Mouse (Mus musculus): ENCODE measurements around the gene Pilra.

Gene Pilra

DNA sequence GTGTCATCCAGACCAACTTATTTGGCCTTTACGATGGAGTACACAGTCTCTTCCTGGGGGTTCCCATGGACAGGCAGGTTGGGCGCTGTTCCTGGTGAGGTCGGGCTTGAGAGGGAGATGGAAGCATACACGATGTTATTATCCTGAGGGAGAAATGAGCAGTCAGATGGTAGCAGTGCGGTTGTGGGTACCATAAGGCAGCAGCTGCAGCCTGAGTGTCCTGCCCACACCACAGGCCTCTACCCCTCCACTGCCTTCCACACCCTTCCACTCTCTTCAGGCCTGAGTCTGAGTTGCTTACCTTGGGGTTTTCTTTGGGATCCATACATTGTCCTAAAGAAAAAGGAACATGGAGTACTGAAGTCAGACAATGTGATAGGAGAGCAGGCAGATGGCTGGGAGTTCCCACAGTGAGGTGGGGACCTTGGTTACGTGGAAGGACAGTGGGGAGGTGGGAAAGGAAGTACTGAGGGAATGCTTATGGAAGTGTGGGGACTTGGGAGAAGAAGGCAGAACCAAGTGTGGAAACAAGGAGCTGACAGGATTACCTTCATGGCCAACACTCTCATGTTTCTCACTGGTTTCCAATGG lies 12.5 kb downstream of the Pilra start:
- DNase-seq (ENCODE audit: low spot score) = no peak

DNA sequence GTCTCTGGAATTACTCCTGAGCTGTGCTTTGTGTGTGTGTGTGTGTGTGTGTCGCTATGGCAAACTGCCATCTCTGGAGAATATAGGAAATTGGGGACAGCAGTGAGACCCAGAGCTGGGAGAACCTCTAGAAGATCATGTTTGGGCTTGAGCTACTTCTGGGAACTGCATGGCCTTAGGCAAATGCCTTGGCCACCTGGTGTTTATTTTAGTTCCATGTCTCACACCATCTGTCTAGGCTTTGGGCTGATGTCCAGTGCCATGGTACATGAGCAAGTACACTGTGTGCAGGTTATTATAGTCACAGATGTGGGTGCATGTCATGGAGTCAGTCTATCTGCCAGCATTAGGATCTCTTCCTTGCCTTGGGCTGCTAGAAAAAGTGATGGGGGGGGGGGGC lies 13.5 kb downstream of the Pilra start:
- DNase-seq (ENCODE audit: low spot score) = no peak

DNA sequence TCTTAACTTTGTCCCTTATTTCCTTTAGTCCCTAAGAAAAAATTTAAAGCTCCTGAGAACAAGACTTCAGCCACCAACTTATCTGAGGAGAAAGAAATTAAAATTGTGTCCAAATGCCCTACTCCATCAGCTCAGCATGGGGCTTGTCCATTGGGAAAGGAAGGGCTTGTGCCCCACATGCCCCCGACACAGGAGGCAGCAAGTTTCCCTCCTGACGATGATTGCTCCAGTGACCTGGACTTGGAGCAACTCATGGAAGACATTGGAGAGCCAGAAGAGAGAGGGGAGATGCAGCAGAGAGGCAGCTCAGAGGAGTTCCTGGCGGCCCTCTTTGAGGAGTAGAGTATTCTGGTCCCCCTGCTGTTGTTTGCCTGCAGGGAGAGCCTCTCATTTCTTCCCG lies 14.0 kb downstream of the Pilra start:
- no peak for DNase-seq (ENCODE audit: low spot score)

DNA sequence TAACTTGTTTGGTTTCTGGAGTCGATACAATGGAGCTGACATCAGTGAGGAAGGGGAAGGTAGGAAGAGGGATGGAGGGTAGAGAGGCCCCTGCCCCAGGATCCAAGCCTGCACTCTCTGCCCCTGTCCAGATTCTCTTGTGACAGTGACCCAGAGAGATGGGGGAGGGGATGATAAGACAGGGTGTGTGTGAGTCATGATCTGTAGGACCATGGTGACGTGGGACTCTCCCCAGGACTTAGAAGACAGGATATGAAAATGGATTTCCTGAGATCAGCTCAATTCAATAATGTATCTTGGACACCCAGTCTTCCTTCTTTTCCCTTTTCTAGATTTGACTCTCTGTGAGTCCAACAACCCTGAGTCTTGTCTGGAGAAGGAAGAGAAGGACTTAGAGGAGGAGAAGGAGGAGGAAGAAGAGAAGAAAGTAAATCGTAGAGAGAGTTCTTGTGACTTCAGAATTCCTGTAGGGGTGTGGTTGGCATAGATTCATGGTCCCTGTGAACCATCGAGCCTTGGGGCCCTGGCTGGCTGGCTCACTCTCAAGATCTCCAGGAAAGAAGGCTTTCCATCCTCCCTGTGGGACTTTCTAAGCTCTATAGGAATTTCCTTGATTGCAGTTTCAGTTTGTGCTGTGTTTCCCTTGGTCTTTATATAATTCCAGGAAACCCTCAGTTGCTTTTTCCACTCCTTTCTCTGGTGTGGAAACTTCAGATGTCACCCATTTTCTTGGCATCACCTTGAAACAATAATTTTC lies 18.4 kb downstream of the Pilra start:
- DNase-seq (ENCODE audit: low spot score) = no peak

DNA sequence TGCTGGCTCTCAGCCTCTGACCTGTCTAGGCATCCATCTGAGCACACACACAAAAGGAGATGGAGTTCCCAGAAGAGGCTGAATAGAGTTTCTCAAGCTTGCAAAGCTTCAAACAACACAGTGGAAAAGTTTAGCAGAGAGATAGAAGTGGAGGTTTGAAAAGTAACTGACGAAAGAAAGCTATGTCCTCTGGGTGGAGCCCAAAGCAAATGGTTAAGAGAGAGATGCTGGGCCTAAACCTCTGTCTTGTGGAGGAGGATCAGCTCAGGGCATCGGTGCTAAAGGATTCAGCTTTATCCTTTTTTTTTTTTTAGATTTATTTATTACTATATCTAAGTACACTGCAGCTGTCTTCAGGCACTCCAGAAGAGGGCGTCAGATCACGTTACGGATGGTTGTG lies 27.8 kb downstream of the Pilra start:
- DNase-seq (ENCODE audit: low spot score) = no peak

DNA sequence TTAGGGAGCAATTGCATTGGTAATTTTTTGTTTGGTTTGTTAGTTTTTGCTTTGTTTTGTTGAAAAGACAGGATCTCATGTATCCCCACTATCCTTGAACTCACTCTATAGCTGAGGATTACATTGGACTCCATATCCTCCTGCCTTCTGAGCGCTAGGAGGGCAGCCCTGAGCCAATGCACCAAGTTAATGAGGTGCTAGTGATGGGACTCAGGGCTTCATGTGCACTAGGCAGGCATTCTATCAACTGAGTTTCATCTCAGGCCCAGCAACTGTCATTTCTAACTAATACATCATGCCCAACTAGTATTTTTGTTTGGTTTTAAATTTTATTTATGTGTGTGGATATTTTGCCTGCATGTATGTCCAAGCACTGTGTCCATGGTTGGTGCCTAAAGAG lies 29.9 kb downstream of the Pilra start:
- DNase-seq (ENCODE audit: low spot score) = no peak

DNA sequence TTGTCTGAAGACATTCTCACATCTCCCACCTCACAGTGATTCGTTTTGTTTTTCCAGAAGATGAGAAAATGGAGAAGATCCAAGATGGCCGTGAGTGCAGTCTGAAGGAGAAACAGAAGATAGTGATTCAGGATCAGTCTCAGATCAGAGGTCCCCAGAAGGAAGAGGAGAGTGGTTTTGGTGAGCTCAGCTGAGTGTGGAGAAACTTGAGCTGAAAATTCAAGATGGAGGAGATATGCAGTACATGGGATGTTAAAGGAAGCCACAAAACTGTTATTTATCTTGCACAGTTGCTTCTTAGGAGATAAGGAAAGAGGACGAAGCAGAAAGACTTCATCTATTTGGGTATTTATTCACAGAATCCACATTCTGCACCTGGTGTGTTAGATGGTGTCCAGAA lies 35.2 kb downstream of the Pilra start:
- DNase-seq (ENCODE audit: low spot score) = no peak

DNA sequence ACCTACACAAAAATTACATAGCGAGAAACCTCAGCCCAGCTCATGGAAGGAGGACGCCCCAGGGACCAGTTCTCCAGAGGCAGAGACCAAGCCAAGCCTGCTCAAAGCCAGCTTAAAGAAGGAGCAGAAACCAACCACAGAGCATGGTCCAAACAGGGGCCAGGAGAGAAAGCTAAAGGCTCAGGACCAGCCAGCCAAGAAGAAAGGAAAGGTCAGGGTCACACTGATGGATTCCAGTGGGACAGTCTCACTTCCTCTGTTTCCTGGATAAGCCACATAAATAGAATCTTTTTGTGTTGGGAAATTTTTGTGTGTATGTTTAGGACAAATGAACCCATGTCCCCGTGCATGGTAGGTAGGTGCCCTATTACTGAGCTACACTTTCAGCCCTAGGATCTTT lies 39.5 kb downstream of the Pilra start:
- DNase-seq (ENCODE audit: low spot score) = no peak

DNA sequence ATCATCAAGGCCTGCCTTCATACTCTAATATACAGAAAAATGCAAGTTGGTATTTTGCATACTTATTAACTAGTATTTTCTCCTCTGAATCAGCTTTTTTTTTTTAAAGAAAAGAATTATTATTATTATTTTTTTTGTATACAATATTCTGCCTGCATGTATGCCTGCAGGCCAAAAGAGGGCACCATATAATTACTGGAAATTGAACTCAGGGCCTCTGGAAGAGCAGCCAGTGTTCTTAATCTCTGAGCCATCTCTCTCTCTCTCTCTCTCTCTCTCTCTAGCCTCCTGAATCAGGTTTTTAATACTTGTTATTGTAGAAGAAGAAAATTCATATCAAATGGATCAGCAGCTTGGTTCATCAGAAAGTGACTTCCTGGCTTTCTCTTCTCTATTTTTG lies 44.5 kb downstream of the Pilra start:
- no peak for DNase-seq (ENCODE audit: low spot score)

DNA sequence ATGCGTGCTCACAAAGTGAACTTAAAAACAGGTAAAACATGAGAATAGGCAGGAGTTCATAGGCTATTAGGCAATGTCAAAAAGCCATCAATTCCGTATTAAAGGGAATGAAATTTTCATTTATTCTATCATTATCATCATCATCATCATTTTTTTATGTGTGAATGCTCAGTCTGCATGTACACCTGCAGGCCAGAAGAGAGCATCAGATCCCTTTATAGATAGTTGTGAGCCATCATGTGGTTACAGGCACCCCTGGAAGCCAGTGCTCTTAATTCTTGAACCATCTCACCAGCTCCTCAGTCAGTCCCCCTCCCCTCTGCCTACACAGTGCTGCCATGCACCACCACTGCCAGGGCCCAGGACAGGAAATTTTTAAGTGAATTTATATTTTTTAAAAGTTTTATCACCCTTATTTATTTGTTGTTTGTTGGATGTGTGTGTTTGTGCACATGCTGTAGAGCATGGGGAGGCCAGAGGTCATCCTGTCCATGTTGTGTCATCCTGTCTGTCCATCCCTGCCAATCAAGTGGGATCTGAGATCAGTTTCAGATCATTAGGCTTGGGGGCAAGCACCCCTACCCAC lies 47.0 kb downstream of the Pilra start:
- DNase-seq (ENCODE audit: low spot score) = no peak

DNA sequence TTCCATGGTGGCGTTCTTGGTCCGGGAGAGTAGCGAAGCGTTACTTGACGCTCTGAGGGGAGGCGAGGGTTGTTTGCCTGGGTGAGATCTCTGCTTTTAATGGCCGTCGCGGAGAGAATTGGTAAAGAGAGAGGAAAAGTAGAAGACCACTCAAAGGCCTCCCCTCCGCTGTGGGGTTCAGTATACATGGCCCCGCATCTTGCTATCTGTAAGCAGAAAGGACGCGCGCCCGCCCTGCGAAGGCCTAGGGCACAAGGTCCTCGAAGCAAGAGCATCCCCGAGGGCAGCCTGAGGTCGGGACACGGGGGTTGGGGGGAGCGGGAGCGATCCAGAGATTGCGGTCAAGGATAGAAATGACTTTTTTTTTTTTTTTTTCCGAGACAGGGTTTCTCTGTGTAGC lies 47.9 kb downstream of the Pilra start:
- peak; percentile 72 for DNase-seq (ENCODE audit: low spot score)

DNA sequence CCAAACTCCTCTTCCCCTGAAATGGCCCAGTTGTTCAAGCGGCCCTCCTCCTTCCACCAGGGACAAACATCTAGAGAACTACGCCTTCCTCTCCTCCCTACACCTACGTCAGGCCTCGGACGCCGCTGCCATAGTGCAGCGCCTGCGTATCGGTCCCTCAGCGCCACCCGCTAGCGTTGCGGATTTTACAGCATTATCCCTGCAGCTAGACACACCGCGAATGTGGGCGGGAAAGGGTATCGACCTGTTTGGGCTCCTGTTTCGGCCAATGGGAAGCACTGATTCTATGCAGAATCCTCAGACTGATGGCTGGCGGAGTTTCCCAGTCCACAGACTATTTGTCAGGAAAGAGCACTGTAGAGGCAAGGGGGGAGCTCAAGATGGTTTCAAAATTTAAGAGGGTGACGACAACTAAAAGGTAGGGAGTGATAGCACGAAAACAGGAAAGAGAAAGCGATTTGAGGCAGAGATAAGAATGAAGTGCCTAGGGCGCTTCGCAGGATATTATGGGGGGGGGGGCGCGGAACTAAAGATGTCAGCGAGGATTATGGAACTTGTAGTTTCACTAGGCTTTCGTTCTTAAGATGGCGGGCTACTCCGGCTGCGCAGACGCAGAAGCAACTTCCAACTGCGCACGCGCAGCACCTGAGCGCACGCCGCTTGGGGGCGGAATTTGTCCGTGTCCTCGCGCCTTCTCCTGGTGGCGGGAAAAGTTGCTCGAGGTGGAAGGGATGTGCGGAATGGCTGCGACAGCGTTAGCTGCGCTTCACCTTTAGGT lies 48.7 kb downstream of the Pilra start, which contains the start of the genes Mepce and Zcwpw1:
Mepce (minus strand) TSS at position 505 of the 778 bp plus-strand sequence.
Zcwpw1 (plus strand) TSS at position 648 of the 778 bp plus-strand sequence.
- peak; percentile 96 for DNase-seq (ENCODE audit: low spot score)

DNA sequence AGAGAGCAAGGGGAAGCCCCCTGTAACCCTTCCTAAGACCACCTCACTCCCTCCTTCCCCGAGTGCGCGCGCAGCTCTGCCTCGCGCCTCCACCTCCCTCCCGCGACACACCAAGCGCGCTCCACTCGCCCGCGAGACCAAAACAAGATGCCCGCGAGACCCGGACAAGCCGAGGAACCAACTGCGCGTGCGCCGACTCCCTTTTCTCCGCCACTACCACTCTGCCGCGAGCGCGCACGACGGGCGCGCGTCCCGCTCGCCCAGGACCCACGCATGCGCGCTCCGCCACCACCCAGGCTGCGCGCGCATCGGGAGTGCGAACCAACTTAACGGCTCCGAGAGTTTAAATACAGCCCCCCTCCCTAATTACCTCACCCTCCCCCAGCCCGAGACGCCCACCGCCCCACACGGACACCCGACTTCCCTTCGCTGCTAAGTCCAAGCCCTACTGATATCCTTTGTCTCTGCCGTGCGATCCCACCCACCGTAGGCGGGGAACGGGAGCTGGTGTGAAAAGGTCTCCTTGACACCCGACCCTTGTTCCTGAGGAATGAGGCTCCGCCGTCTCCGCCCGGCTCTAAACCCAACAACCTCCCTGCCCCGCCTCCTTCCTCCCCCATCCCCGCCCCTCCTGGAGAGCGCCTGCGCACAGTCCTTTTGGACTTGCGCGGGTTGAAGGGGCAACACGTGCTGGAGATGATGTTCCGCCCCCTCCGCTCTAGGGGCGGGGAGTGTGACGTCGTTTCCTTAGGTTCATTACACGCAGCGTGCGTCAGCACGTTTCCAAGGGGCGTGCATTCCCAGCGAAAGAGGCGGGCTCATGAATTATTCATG lies 49.8 kb downstream of the Pilra start:
- peak; percentile 99 for DNase-seq (ENCODE audit: low spot score)

DNA sequence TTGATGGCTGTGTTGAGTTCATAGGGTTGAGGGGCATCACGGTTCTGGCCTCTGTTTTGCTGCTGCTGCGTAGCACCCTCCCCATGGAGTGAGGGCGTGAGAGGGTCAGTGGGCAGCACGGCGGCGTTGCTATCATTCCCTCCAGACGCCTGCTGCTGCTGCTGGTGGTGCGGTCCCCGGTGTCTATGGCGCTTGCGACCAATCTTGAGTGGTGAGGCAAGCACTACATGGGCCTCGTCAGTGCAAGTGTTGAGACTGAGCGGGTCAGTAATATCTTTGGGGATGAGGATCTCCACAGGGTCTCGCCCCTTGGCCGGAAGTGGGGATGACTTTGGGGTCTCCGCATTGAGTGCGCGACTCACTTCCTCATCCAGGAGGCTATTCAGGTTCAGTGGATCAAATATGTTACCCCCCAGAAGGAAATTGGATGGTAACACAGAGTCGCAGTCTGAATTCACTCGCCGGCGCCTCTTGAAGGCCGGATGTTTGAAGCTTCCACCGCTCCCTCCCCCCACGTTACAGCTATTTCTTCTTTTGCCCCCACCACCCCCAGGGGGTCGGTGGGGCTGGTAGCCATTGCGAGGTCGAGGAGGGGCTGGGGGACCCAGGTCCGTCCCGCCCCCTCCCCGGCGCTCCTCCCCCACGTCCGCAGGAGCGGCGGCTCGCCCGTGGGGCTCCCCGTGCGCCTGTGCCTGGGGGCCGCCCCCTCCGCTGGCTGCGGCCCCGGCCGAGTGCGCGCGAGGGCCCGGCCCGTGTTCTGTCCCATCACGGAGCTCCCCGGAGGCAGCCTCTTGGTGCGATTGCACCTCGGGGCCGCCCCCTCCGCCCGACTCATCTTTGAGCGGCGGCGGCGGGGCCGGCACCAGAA lies 50.7 kb downstream of the Pilra start:
- no peak for DNase-seq (ENCODE audit: low spot score)

DNA sequence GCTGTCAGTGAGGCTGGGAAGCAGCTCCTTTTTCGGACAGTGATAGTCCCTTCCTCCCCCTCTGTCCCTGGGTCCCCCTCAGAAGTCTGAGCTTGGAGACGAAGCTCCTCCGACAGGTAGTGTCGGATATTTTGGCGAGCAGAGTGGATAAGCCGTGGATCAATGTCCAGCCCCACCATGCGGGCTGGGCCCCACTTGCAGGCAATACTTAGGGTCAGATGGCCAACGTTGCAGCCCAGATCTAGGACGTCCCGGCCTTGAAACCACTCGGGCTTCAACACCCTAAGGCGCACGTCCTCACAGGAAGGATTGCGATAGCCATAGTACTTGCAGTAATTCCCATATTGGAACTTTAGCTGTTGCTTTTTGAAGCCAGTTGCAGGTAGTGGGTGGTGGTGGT lies 51.5 kb downstream of the Pilra start:
- no peak for DNase-seq (ENCODE audit: low spot score)

DNA sequence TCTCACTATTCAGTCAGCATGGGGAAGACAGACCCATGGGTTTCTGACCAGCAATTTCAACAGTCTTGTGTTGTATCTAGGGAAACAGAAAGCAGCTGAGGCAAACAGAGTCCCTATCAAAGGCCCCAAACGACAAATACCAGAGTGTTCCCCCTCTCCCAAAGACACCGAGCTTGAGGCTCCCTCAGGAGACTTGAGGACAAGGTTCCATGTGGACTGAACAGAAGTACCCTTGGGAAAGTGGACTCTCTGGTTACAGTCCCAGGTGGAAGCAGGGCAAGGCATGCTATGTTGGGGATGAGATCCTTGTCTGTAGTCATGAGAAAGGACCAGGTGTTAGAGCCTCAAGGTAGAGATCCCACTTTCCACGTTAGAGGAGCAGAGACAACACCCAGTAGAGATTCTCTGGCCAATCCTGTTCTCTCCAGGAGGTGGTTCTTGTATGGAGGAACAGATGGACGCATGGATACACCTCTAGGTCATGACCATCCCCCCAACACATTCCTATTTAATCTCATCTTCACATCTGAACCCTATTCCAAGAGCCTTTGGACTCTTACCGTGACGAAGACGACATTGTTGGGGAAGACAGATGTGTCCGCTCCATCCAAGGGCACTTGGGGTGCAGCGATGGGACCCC lies 52.1 kb downstream of the Pilra start:
- no peak for DNase-seq (ENCODE audit: low spot score)

DNA sequence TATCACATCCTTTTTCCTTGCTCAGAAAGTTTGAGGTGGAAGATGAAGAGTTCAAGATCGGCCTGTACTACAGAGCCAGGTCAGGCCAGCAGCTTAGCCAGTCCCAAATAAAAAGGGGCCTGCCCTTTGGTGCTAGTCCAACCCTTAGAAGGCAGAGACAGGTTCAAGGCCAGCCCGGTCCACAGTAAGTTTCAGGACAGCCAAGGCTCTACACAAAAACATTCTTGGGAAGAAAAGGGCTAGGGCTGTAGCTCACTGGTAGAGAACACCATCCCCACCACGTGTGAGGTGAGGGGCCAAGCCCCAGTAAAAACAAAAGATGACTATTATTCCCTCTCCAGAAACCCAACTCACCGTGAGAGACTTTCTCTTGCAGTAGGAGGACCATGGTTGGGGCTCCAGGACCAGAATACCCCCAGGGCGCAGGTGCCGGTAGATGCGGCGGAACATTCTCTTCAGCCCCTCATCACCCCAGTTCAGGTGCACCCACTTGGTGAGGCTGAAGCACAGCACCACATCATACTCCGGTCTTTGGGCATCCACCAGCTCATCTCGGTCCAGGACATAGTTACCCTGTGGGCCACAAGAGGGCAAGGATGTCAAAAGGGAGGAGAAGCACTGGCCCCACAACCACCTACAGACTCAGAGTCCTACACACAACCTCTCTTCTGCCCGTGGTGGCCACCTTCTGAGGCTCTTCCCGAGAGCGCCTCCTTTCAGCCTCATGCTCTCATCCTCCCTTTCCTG lies 53.1 kb downstream of the Pilra start:
- no peak for DNase-seq (ENCODE audit: low spot score)

DNA sequence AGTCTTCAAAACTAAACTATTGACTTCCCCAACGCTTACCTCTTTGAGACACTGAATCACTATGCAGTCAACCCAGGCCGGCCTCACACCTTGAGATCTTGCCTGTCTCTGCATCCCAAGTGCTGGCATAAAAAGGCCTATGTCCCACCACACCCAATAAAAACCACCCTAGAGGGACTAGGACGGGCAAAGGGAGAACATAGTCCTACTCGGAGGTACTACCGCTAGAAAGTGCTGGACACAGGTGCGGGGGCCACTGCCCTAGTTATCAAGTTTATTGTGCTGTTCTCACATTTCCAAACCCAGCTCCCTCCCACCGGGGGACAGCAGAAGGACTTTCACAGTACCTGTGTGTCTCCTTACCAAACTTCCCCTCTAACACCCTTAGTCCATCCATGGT lies 54.4 kb downstream of the Pilra start:
- no peak for DNase-seq (ENCODE audit: low spot score)

DNA sequence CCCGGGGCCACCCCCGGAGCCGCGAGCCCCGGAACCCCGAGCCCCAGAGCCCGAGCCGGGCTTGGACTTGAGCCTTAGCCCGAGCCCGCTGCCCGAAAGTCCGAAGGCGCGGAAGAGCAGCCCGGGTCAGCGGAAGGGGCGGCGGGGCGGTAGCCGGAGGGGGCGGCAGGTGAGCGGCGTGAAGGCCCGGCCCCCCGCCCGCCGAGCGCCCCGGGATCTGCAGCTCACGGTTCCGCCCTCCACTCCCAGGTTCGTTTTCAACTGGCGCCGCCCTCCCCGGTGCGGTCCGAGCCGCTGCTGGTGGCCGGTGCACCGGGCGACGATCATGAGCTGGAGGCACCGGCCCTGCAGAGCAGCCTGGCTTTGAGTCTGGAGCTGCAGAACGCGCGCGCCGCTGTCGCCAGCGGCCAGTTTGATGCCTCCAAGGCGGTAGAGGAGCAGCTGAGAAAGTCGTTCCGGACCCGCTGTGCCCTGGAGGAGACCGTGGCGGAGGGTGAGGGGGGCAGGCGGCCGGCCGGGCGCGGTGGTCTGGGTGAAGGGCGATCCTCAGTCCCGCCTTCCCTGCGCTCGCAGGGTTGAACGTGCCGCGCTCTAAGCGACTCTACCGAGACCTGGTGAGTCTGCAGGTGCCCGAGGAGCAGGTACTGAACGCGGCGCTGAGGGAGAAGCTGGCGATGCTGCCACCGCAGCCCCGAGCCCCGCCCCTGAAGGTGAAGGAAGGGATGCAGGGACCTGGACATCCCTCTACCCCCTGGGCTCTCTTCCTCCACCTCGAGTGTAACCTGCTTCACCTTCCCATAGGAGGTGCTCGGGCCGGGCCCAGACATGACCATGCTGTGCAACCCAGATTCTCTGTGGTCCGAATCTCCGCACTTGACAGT lies 56.8 kb downstream of the Pilra start:
- DNase-seq (ENCODE audit: low spot score) = no peak
